Mouse (Mus musculus) forebrain, postnatal 0 days (tissue): ENCODE results near the gene LTO1. TPM values are rescaled to one million over a fixed set of nuclear protein-coding genes. Genes with fewer than 3 reads are reported as not detected.
"Not testable (repeated sequence)": the region's sequence is repeated elsewhere in the genome, so short reads cannot be mapped to it uniquely, and the experiment has no call there.

Experiments used
- ATAC-seq: fragments of 200-750 bp; cut with Nextera tagmentation; 2 replicates; pipeline ENCODE4 v1.8.0; 2017; ENCODE audit warnings: mild to moderate bottlenecking, moderate library complexity
- DNase-seq: peaks from one replicate; pipeline ENCODE4 v3.0.0-alpha.2; 2015
- H3K27ac ChIP-seq: fragments of 300-500 bp; sonication (generic); 2 replicates; pipeline ENCODE4 v1.5.1; 2014; ENCODE audit warnings: low read depth, mild to moderate bottlenecking, antibody characterized with exemption, low read length, moderate library complexity, mixed read lengths
- H3K27me3 ChIP-seq: fragments of 300-500 bp; sonication (generic); 2 replicates; pipeline ENCODE4 v1.6.1; 2014; ENCODE audit warnings: mild to moderate bottlenecking, low read length, mixed read lengths; ENCODE audit not compliant: insufficient read depth
- H3K36me3 ChIP-seq: fragments of 300-500 bp; sonication (generic); 2 replicates; pipeline ENCODE4 v1.6.1; 2014; ENCODE audit warnings: mild to moderate bottlenecking, moderate library complexity; ENCODE audit not compliant: insufficient read depth
- H3K4me1 ChIP-seq: fragments of 300-500 bp; sonication (generic); 2 replicates; pipeline ENCODE4 v1.6.1; 2014; ENCODE audit warnings: antibody characterized with exemption; ENCODE audit not compliant: insufficient read depth
- H3K4me2 ChIP-seq: fragments of 300-500 bp; sonication (generic); 2 replicates; pipeline ENCODE4 v1.6.1; 2014; ENCODE audit warnings: low read depth, mild to moderate bottlenecking, moderate library complexity
- H3K4me3 ChIP-seq: fragments of 300-500 bp; sonication (generic); 2 replicates; pipeline ENCODE4 v1.5.1; 2014; ENCODE audit warnings: low read depth, low read length, mixed read lengths
- H3K9ac ChIP-seq: fragments of 300-500 bp; sonication (generic); 2 replicates; pipeline ENCODE4 v1.6.1; 2014; ENCODE audit warnings: mild to moderate bottlenecking
- H3K9me3 ChIP-seq: fragments of 300-500 bp; sonication (generic); 2 replicates; pipeline ENCODE4 v1.6.1; 2016; ENCODE audit warnings: low read length
- CTCF ChIP-seq: sonication (generic); IDR thresholded peaks from 2 replicates; pipeline ENCODE4 v1.5.1; 2016; ENCODE audit warnings: antibody characterized with exemption, control low read depth, low read depth
- WGBS: fragments of 180-500 bp; shearing (Covaris S2); extraction: QIAGEN DNeasy Blood & Tissue Kit; methylation state at CpG from one replicate; pipeline ENCODE4 v1.1.7; 2014; 5-methylcytosine and 5-hydroxymethylcytosine counted together
- polyA plus RNA-seq: library from polyadenylated mRNA; unstranded; fragments of >200 nt; fragmentation: Nextera tagmentation; extraction: Ambion mirVana; gene quantifications from 2 replicates; pipeline ENCODE4 v1.2.1, GENCODE M21; 2015
- total RNA-seq: library from RNA; depleted of rRNA; stranded (reverse); fragments of >200 nt; gene quantifications from 2 replicates; pipeline ENCODE4 v1.2.3, GENCODE M21; 2014

Gene LTO1
- total and polyA plus RNA-seq, 2 experiments from 2014 or later = 17.6 to 21.7 TPM

- WGBS = 34% methylated on average over 2 of the region's 2 CpGs
- Histone ChIP-seq H3K4me2 (no peak overlapping the region), H3K9me3 (no peaks in the 10 kb centered on the region), H3K9ac (no peak overlapping the region), H3K27ac (no peak overlapping the region), H3K27me3 (no peaks in the 10 kb centered on the region), H3K36me3 (no peaks in the 10 kb centered on the region), H3K4me3 (no peak overlapping the region), H3K4me1 (no peaks in the 10 kb centered on the region)
- no peak for DNase-seq
- TF ChIP-seq CTCF = no peak
- ATAC-seq = no peak
Observed at GRCm38 (mm10) chr7:144883106-144883505, 31.8 kb upstream of the LTO1 start.

GRCm38 (mm10) chr7:144887672-144888071, 27.2 kb upstream of the LTO1 start:
- 89% methylated on average over 2 of the region's 2 CpGs for WGBS
- H3K4me2 ChIP-seq = no peak overlapping the region
- ATAC-seq (no peak), DNase-seq (no peak)
- no peaks in the 10 kb centered on the region for H3K9me3 ChIP-seq
- no peak overlapping the region for H3K27ac ChIP-seq
- no peaks in the 10 kb centered on the region for H3K36me3 ChIP-seq
- H3K27me3 ChIP-seq = no peaks in the 10 kb centered on the region
- H3K9ac ChIP-seq = no peak overlapping the region
- no peak overlapping the region for H3K4me3 ChIP-seq
- H3K4me1 ChIP-seq = no peaks in the 10 kb centered on the region
- TF ChIP-seq CTCF = peak; percentile 4; the same call in 1 of the 2 replicates

GRCm38 (mm10) chr7:144888564-144889299, 26.2 kb upstream of the LTO1 start:
- DNase-seq = no peak
- Histone ChIP-seq H3K27me3 (no peaks in the 10 kb centered on the region), H3K27ac (no peak overlapping the region), H3K4me1 (no peaks in the 10 kb centered on the region), H3K4me2 (no peak overlapping the region), H3K36me3 (no peaks in the 10 kb centered on the region), H3K9ac (no peak overlapping the region), H3K4me3 (no peak overlapping the region), H3K9me3 (no peaks in the 10 kb centered on the region)
- TF ChIP-seq CTCF = no peak
- no peak for ATAC-seq
- 9% methylated on average over 18 of the region's 18 CpGs for WGBS

GRCm38 (mm10) chr7:144890661-144891060, 24.2 kb upstream of the LTO1 start:
- not testable (repeated sequence) for H3K36me3 ChIP-seq, H3K9ac ChIP-seq, DNase-seq, H3K4me3 ChIP-seq, H3K27ac ChIP-seq, H3K9me3 ChIP-seq, H3K4me2 ChIP-seq, H3K27me3 ChIP-seq, ATAC-seq, H3K4me1 ChIP-seq
- 100% methylated on average over 1 of the region's 1 CpGs for WGBS

GRCm38 (mm10) chr7:144891863-144892262, 23.0 kb upstream of the LTO1 start:
- Histone ChIP-seq H3K4me2 (no peak overlapping the region), H3K4me3 (no peak overlapping the region), H3K4me1 (peaks cover 10% of the 10 kb centered on the region; the same call in 1 of the 2 replicates), H3K27me3 (peaks cover 17% of the 10 kb centered on the region), H3K9me3 (no peaks in the 10 kb centered on the region), H3K9ac (no peak overlapping the region), H3K27ac (no peak overlapping the region), H3K36me3 (no peaks in the 10 kb centered on the region)
- WGBS = 78% methylated on average over 2 of the region's 2 CpGs
- no peak for DNase-seq
- no peak for ATAC-seq
- no peak for TF ChIP-seq CTCF

GRCm38 (mm10) chr7:144892322-144892721, 22.6 kb upstream of the LTO1 start:
- no peak overlapping the region for H3K4me3 ChIP-seq
- no peak overlapping the region for H3K27ac ChIP-seq
- H3K9me3 ChIP-seq = no peaks in the 10 kb centered on the region
- peaks cover 22% of the 10 kb centered on the region for H3K27me3 ChIP-seq
- H3K9ac ChIP-seq = no peak overlapping the region
- peaks cover 10% of the 10 kb centered on the region; the same call in 1 of the 2 replicates for H3K4me1 ChIP-seq
- 52% methylated on average over 6 of the region's 6 CpGs for WGBS
- ATAC-seq (no peak), DNase-seq (no peak)
- no peaks in the 10 kb centered on the region for H3K36me3 ChIP-seq
- TF ChIP-seq CTCF = peak; percentile 26; the same call in 1 of the 2 replicates
- H3K4me2 ChIP-seq = no peak overlapping the region

- H3K9me3 ChIP-seq = no peaks in the 10 kb centered on the region
- no peak overlapping the region for H3K4me2 ChIP-seq
- ATAC-seq = no peak
- 4% methylated on average over 5 of the region's 5 CpGs for WGBS
- peak; percentile 54 for TF ChIP-seq CTCF
- H3K4me3 ChIP-seq = no peak overlapping the region
- H3K9ac ChIP-seq = no peak overlapping the region
- no peak overlapping the region for H3K27ac ChIP-seq
- peaks cover 29% of the 10 kb centered on the region for H3K27me3 ChIP-seq
- DNase-seq = peak; percentile 52
- H3K36me3 ChIP-seq = no peaks in the 10 kb centered on the region
- peaks cover 10% of the 10 kb centered on the region; the same call in 1 of the 2 replicates for H3K4me1 ChIP-seq
Observed at GRCm38 (mm10) chr7:144894191-144894590, 20.7 kb upstream of the LTO1 start.
